Comparison of ENCODE assay signal across 20 mouse cellular contexts in the genomic region with DNA sequence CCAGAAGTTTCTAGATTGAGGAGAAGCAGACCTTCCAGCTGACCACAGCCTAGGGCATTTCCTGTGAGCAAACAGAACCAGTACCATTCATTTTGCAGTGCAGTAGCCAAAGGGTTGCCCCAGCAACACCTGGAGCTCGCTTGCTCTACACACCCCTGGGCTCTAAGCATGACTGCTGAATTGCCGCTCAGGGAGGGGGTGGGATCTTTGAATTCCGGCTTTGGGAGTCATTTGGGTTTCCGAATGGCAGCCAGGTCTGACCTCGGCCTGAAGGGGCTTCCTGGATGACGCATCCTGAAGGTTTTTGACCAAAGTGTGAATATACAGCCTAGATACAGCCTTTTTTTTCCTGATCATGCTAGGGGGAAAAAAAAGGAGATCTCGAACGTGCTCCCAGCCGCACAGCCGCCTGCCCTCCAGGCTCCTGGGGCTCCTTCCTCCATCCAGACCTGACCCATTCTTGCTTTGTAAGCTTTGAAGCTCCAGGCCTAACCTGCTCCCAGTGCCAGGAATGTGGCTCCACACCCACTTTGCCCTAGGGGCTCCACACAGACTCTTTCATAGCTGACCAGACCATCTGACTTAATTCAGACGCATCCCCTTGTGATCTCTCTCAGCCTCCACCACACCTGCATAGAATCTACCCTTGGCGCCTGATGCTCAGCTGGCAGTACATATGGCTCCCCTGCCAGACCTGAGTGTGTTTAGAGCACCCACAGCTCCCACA.
"Had no signal": no experiment of that assay in that cellular context is flagged by ENCODE, and none has a peak within 500 bp of the region (broad histone marks: within the 10 kb centered on the region; RNA-seq: fewer than 3 reads in every experiment).

No protein-coding gene starts in this region.

- H3K36me3 ChIP-seq: midbrain, embryonic 12.5 days; midbrain, embryonic 15.5 days; neural tube, embryonic 12.5 days; neural tube, embryonic 15.5 days; stomach, embryonic 15.5 days had no signal

- H3K27ac ChIP-seq: kidney, postnatal 0 days; layer of hippocampus, adult 2 months; liver, embryonic 14.5 days; macrophage; midbrain, embryonic 12.5 days; midbrain, embryonic 15.5 days; neural tube, embryonic 12.5 days; neural tube, embryonic 15.5 days; stomach, embryonic 15.5 days had no signal

- DNase-seq: kidney, postnatal 25 days; layer of hippocampus, adult 9-11 months; left cerebral cortex, postnatal 4 days; liver, postnatal 0 days; lung, embryonic 14.5 days; right cerebral cortex, adult 18-20 months; right cerebral cortex, postnatal 14 days; right cerebral cortex, postnatal 4 days; spleen, adult 18-20 months; thymus, postnatal 25 days had no signal

- H3K4me3 ChIP-seq: layer of hippocampus, adult 2 months; midbrain, embryonic 12.5 days; midbrain, embryonic 15.5 days; neural tube, embryonic 12.5 days; neural tube, embryonic 15.5 days; stomach, embryonic 15.5 days had no signal

- H3K9ac ChIP-seq: liver, embryonic 14.5 days; liver, postnatal 0 days; lung, embryonic 14.5 days; midbrain, embryonic 12.5 days; midbrain, embryonic 15.5 days; neural tube, embryonic 12.5 days; neural tube, embryonic 15.5 days; stomach, embryonic 15.5 days had no signal

- H3K9me3 ChIP-seq: midbrain, embryonic 12.5 days; midbrain, embryonic 15.5 days; neural tube, embryonic 15.5 days; stomach, embryonic 15.5 days had no signal

- H3K4me2 ChIP-seq: lung, embryonic 14.5 days; midbrain, embryonic 12.5 days; midbrain, embryonic 15.5 days; neural tube, embryonic 12.5 days; neural tube, embryonic 15.5 days; stomach, embryonic 15.5 days had no signal

- ATAC-seq: liver, postnatal 0 days; lung, postnatal 0 days; midbrain, embryonic 15.5 days had no signal
